Mouse (Mus musculus) heart, embryonic 12.5 days (tissue): Measurements from ENCODE around the gene Tenm4. TPM values are rescaled to one million over a fixed set of nuclear protein-coding genes. Genes with fewer than 3 reads are reported as not detected.

ENCODE experiments used
- ATAC-seq: fragments of 200-750 bp; cut with Nextera tagmentation; 2 replicates; pipeline ENCODE4 v1.8.0; 2017; ENCODE audit warnings: moderate TSS enrichment, moderate library complexity; ENCODE audit not compliant: insufficient number of reproducible peaks, low FRiP score
- H3K27ac ChIP-seq: fragments of 300-500 bp; sonication (generic); 2 replicates; pipeline ENCODE4 v1.5.1; 2016; ENCODE audit warnings: mild to moderate bottlenecking, moderate library complexity; ENCODE audit not compliant: poor library complexity, severe bottlenecking
- H3K27me3 ChIP-seq: fragments of 300-500 bp; sonication (generic); replicated peaks from 2 replicates; pipeline ENCODE4 v1.6.1; 2016; ENCODE audit warnings: mild to moderate bottlenecking, moderate library complexity
- H3K36me3 ChIP-seq: fragments of 300-500 bp; sonication (generic); 2 replicates; pipeline ENCODE4 v1.6.1; 2016; ENCODE audit warnings: mild to moderate bottlenecking, moderate library complexity
- H3K4me1 ChIP-seq: fragments of 300-500 bp; sonication (generic); replicated peaks from 2 replicates; pipeline ENCODE4 v1.6.1; 2016; ENCODE audit warnings: mild to moderate bottlenecking
- H3K4me2 ChIP-seq: fragments of 300-500 bp; sonication (generic); 2 replicates; pipeline ENCODE4 v1.6.1; 2016; ENCODE audit warnings: mild to moderate bottlenecking, moderate library complexity
- H3K4me3 ChIP-seq: fragments of 300-500 bp; sonication (generic); 2 replicates; pipeline ENCODE4 v1.5.1; 2016; ENCODE audit warnings: mild to moderate bottlenecking
- H3K9ac ChIP-seq: fragments of 300-500 bp; sonication (generic); 2 replicates; pipeline ENCODE4 v1.6.1; 2016; ENCODE audit warnings: mild to moderate bottlenecking, moderate library complexity
- H3K9me3 ChIP-seq: fragments of 300-500 bp; sonication (generic); replicated peaks from 2 replicates; pipeline ENCODE4 v1.6.1; 2016; ENCODE audit warnings: mild to moderate bottlenecking, moderate library complexity
- WGBS: fragments of 180-500 bp; shearing (Covaris S2); methylation state at CpG from one replicate; pipeline ENCODE4 v1.1.7; 2016; 5-methylcytosine and 5-hydroxymethylcytosine counted together
- polyA plus RNA-seq: library from polyadenylated mRNA; unstranded; fragments of >200 nt; fragmentation: Nextera tagmentation; extraction: Ambion mirVana; gene quantifications from 2 replicates; pipeline ENCODE4 v1.2.1, GENCODE M21; 2016

Tenm4 gene
- polyA plus RNA-seq, 1 experiment from 2014 or later: 10.2 TPM

- no peaks in the 10 kb centered on the region for H3K9me3 ChIP-seq
- H3K27me3 ChIP-seq: no peaks in the 10 kb centered on the region
- peaks cover 18% of the 10 kb centered on the region for H3K4me1 ChIP-seq
- no peak overlapping the region for H3K4me2 ChIP-seq
- ATAC-seq: no peak
- no peaks in the 10 kb centered on the region for H3K36me3 ChIP-seq
- no peak overlapping the region for H3K9ac ChIP-seq
- WGBS: 82% methylated on average over 6 of the region's 6 CpGs
- no peak overlapping the region for H3K27ac ChIP-seq
- H3K4me3 ChIP-seq: no peak overlapping the region
These were observed 647.3 kb downstream of the Tenm4 start for GRCm38 (mm10) chr7:96818236-96818916.

DNA sequence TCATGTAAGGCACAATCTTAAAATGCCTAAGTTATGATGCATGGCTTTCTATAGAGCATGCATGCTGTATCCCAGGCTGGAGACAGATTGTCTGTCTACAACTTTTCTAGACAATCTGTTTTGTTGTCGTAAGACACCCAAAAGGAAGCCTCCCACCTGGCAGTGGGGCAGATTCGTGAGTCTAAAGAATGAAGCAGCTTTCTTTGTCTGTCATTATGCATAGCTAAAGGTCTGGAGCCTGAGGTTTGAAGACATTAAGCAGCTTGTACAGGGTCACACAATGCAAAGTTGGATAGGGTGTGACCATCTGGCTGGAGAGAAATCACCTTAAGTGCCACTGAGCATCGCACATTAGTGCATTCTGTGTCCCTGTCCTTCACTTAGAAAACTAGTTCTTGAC is 648.5 kb downstream of the Tenm4 start:
- WGBS: 67% methylated on average over 3 of the region's 3 CpGs
- Histone ChIP-seq H3K27ac (no peak overlapping the region), H3K27me3 (no peaks in the 10 kb centered on the region), H3K4me2 (no peak overlapping the region), H3K36me3 (no peaks in the 10 kb centered on the region), H3K9ac (no peak overlapping the region), H3K9me3 (no peaks in the 10 kb centered on the region), H3K4me1 (peaks cover 14% of the 10 kb centered on the region), H3K4me3 (no peak overlapping the region)
- no peak for ATAC-seq

DNA sequence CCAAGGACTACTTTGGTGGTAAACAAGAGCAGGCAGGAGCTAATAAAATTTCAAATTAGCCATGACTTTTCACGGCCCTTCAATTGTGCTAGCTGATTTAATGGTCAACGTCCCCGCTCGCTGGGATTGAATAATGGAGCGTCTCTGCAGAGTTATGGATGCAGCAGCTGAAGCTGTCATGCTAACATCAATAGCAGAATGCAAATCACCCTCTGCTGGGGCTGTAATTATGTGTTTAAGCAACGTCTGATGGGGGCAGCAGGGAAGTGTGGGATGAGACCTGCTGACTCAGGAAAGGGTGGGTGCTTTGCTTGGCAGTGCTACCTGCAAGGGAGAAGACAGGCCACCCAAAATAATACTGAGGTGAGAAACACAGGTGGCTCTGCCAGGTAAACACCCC is 649.3 kb downstream of the Tenm4 start:
- no peak overlapping the region for H3K27ac ChIP-seq
- no peak overlapping the region for H3K4me2 ChIP-seq
- no peak overlapping the region for H3K9ac ChIP-seq
- no peaks in the 10 kb centered on the region for H3K27me3 ChIP-seq
- no peaks in the 10 kb centered on the region for H3K9me3 ChIP-seq
- H3K4me3 ChIP-seq: no peak overlapping the region
- ATAC-seq: no peak
- no peaks in the 10 kb centered on the region for H3K36me3 ChIP-seq
- 85% methylated on average over 6 of the region's 6 CpGs for WGBS
- H3K4me1 ChIP-seq: peaks cover 11% of the 10 kb centered on the region

DNA sequence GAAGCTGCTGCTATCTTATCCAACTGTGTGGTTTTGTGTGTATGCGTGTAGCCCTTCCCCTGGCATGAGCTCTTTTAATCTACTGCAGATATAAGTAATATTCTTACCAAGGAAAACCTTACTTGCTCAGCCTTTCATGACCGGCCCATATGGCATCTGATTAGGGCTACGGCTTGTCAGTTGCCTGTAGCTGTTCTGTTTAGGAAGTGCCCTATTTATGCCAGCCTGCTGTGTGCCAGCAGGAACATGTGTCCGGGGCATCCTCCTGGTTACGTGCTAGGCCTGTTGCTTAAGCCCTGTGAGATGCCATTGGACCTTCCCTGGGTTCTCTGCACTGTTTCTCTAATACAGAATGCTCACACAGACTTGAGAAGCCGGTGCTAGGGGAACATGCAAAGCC is 655.1 kb downstream of the Tenm4 start:
- peaks cover 10% of the 10 kb centered on the region for H3K36me3 ChIP-seq
- no peak overlapping the region for H3K4me3 ChIP-seq
- no peak for ATAC-seq
- H3K4me1 ChIP-seq: no peaks in the 10 kb centered on the region
- no peak overlapping the region for H3K4me2 ChIP-seq
- peaks cover 7% of the 10 kb centered on the region for H3K9me3 ChIP-seq
- no peak overlapping the region for H3K27ac ChIP-seq
- no peak overlapping the region for H3K9ac ChIP-seq
- whole genome bisulfite sequencing: 77% methylated on average over 6 of the region's 6 CpGs
- H3K27me3 ChIP-seq: no peaks in the 10 kb centered on the region

- Histone ChIP-seq H3K4me1 (no peaks in the 10 kb centered on the region), H3K4me2 (no peak overlapping the region), H3K36me3 (peaks cover 10% of the 10 kb centered on the region), H3K27me3 (no peaks in the 10 kb centered on the region), H3K9ac (no peak overlapping the region), H3K4me3 (no peak overlapping the region), H3K9me3 (peaks cover 7% of the 10 kb centered on the region), H3K27ac (no peak overlapping the region)
- no peak for ATAC-seq
- WGBS: 89% methylated on average over 6 of the region's 6 CpGs
These were observed 655.6 kb downstream of the Tenm4 start for GRCm38 (mm10) chr7:96826672-96827071.

- no peak for ATAC-seq
- peaks cover 7% of the 10 kb centered on the region for H3K9me3 ChIP-seq
- H3K27ac ChIP-seq: no peak overlapping the region
- H3K9ac ChIP-seq: no peak overlapping the region
- H3K4me2 ChIP-seq: no peak overlapping the region
- 46% methylated on average over 9 of the region's 9 CpGs for WGBS
- H3K27me3 ChIP-seq: no peaks in the 10 kb centered on the region
- H3K36me3 ChIP-seq: peaks cover 8% of the 10 kb centered on the region
- H3K4me1 ChIP-seq: peaks cover 16% of the 10 kb centered on the region
- H3K4me3 ChIP-seq: no peak overlapping the region
These were observed 661.5 kb downstream of the Tenm4 start for GRCm38 (mm10) chr7:96832551-96832950.

GRCm38 (mm10) chr7:96833012-96833411 is 662.0 kb downstream of the Tenm4 start:
- H3K27me3 ChIP-seq: no peaks in the 10 kb centered on the region
- no peak overlapping the region for H3K27ac ChIP-seq
- H3K36me3 ChIP-seq: peaks cover 3% of the 10 kb centered on the region; the same call in 1 of the 2 replicates
- 44% methylated on average over 3 of the region's 3 CpGs for WGBS
- peaks cover 16% of the 10 kb centered on the region for H3K4me1 ChIP-seq
- H3K4me2 ChIP-seq: no peak overlapping the region
- no peak overlapping the region for H3K4me3 ChIP-seq
- no peak overlapping the region for H3K9ac ChIP-seq
- no peak for ATAC-seq
- H3K9me3 ChIP-seq: peaks cover 3% of the 10 kb centered on the region

GRCm38 (mm10) chr7:96834681-96835289 is 663.7 kb downstream of the Tenm4 start:
- peaks cover 16% of the 10 kb centered on the region for H3K4me1 ChIP-seq
- H3K27ac ChIP-seq: no peak overlapping the region; the same call in 1 of the 2 replicates
- no peak overlapping the region for H3K9ac ChIP-seq
- H3K36me3 ChIP-seq: no peaks in the 10 kb centered on the region
- H3K9me3 ChIP-seq: no peaks in the 10 kb centered on the region
- no peaks in the 10 kb centered on the region for H3K27me3 ChIP-seq
- WGBS: 42% methylated on average over 6 of the region's 6 CpGs
- H3K4me3 ChIP-seq: no peak overlapping the region
- H3K4me2 ChIP-seq: no peak overlapping the region
- ATAC-seq: no peak

- Histone ChIP-seq H3K4me1 (peaks cover 16% of the 10 kb centered on the region), H3K27ac (no peak overlapping the region), H3K36me3 (no peaks in the 10 kb centered on the region), H3K9ac (no peak overlapping the region), H3K9me3 (no peaks in the 10 kb centered on the region), H3K4me3 (no peak overlapping the region), H3K4me2 (no peak overlapping the region), H3K27me3 (no peaks in the 10 kb centered on the region)
- no peak for ATAC-seq
- WGBS: 66% methylated on average over 2 of the region's 2 CpGs
These were observed 664.3 kb downstream of the Tenm4 start for GRCm38 (mm10) chr7:96835313-96835712.

GRCm38 (mm10) chr7:96838271-96838841 is 667.3 kb downstream of the Tenm4 start:
- peaks cover 8% of the 10 kb centered on the region for H3K4me1 ChIP-seq
- H3K4me2 ChIP-seq: no peak overlapping the region
- ATAC-seq: no peak
- 82% methylated on average over 8 of the region's 8 CpGs for WGBS
- no peak overlapping the region for H3K27ac ChIP-seq
- no peak overlapping the region for H3K9ac ChIP-seq
- no peaks in the 10 kb centered on the region for H3K27me3 ChIP-seq
- no peak overlapping the region for H3K4me3 ChIP-seq
- no peaks in the 10 kb centered on the region for H3K36me3 ChIP-seq
- H3K9me3 ChIP-seq: no peaks in the 10 kb centered on the region

GRCm38 (mm10) chr7:96838926-96839325 is 667.9 kb downstream of the Tenm4 start:
- 84% methylated on average over 4 of the region's 4 CpGs for WGBS
- Histone ChIP-seq H3K4me3 (no peak overlapping the region), H3K4me2 (no peak overlapping the region)

More at GRCm38 (mm10) chr7:96838926-96839325, 667.9 kb downstream of the Tenm4 start:
- no peak overlapping the region for H3K9ac ChIP-seq
- H3K9me3 ChIP-seq: no peaks in the 10 kb centered on the region
- peaks cover 11% of the 10 kb centered on the region for H3K4me1 ChIP-seq
- no peaks in the 10 kb centered on the region for H3K36me3 ChIP-seq
- no peak overlapping the region for H3K27ac ChIP-seq
- H3K27me3 ChIP-seq: no peaks in the 10 kb centered on the region
- no peak for ATAC-seq
